ENCODE assay signal across 8 mouse cellular contexts in genomic region chr6:34028933-34029745, GRCm38 (mm10). TPM values are rescaled to one million over a fixed set of nuclear protein-coding genes. Genes with fewer than 3 reads are reported as not detected.
DNase-seq lines count a peak whose midpoint lies in the region; ATAC-seq and TF ChIP-seq lines count a peak whose summit lies in the region.

Gene Lrguk (plus strand): TSS chr6:34029448.

- TF ChIP-seq EP300 in liver, embryonic 14.5 days (IDR thresholded peaks at IDR 0.05; ENCODE audit: low read depth): no peak
- TF ChIP-seq EP300 in stomach, postnatal 0 days (optimal IDR thresholded peaks at IDR 0.05): no peak

- no peaks in the 10 kb centered on the region for H3K36me3 ChIP-seq in heart, embryonic 15.5 days
- H3K36me3 ChIP-seq in liver, embryonic 14.5 days (replicated peaks; ENCODE audit: control insufficient read depth, insufficient read depth, low read depth): no peaks in the 10 kb centered on the region
- H3K36me3 ChIP-seq in neural tube, embryonic 11.5 days (ENCODE audit: control insufficient read depth, insufficient read depth, low read length): no peaks in the 10 kb centered on the region
- H3K36me3 ChIP-seq in stomach, postnatal 0 days (ENCODE audit: control insufficient read depth, insufficient read depth, low read length): no peaks in the 10 kb centered on the region

- H3K4me3 ChIP-seq in heart, embryonic 15.5 days: peak within 1 kb of the TSS; percentile 78
- peak within 1 kb of the TSS; percentile 52 to 67 for H3K4me3 ChIP-seq in liver, embryonic 14.5 days (ENCODE audit: insufficient read depth in 1 of 2, low read depth in 2 of 2, low read length in 2 of 2)
- H3K4me3 ChIP-seq in neural tube, embryonic 11.5 days (ENCODE audit: low read depth, low read length): peak within 1 kb of the TSS; percentile 50
- peak within 1 kb of the TSS; percentile 61 for H3K4me3 ChIP-seq in stomach, postnatal 0 days (ENCODE audit: low read depth, low read length)

- H3K4me2 ChIP-seq in heart, embryonic 15.5 days: peak within 1 kb of the TSS; percentile 88
- peak within 1 kb of the TSS; percentile 75 for H3K4me2 ChIP-seq in liver, embryonic 14.5 days (ENCODE audit: low read depth)
- peak within 1 kb of the TSS; percentile 74 for H3K4me2 ChIP-seq in neural tube, embryonic 11.5 days (ENCODE audit: low read depth)
- peak within 1 kb of the TSS; percentile 95 for H3K4me2 ChIP-seq in stomach, postnatal 0 days (replicated peaks; ENCODE audit: low read depth)

- H3K27me3 ChIP-seq in heart, embryonic 15.5 days: no peaks in the 10 kb centered on the region
- no peaks in the 10 kb centered on the region for H3K27me3 ChIP-seq in liver, embryonic 14.5 days (ENCODE audit: control insufficient read depth, insufficient read depth, low read length)
- H3K27me3 ChIP-seq in neural tube, embryonic 11.5 days (ENCODE audit: control insufficient read depth, insufficient read depth, low read length): no peaks in the 10 kb centered on the region
- no peaks in the 10 kb centered on the region for H3K27me3 ChIP-seq in stomach, postnatal 0 days (ENCODE audit: control insufficient read depth, insufficient read depth, low read length)

- H3K4me1 ChIP-seq in heart, embryonic 15.5 days (replicated peaks): peaks cover 8% of the 10 kb centered on the region
- peaks cover 0 to 12% of the 10 kb centered on the region in 2 experiments; a peak in 2 of 4 replicates for H3K4me1 ChIP-seq in liver, embryonic 14.5 days (replicated peaks; ENCODE audit: control insufficient read depth in 2 of 2, insufficient read depth in 2 of 2, low read length in 1 of 2)
- peaks cover 3% of the 10 kb centered on the region; the same call in 1 of the 2 replicates for H3K4me1 ChIP-seq in neural tube, embryonic 11.5 days (ENCODE audit: control insufficient read depth, insufficient read depth, low read length)
- H3K4me1 ChIP-seq in stomach, postnatal 0 days (replicated peaks; ENCODE audit: control insufficient read depth, insufficient read depth): no peaks in the 10 kb centered on the region

- ATAC-seq in heart, embryonic 15.5 days (replicated peaks; ENCODE audit: insufficient number of reproducible peaks, insufficient read depth, low FRiP score, low read depth): peak; percentile 86
- peak; percentile 75 for ATAC-seq in liver, embryonic 14.5 days (ENCODE audit: insufficient read depth)
- peak; percentile 92 for ATAC-seq in neural tube, embryonic 11.5 days (ENCODE audit: insufficient read depth, low FRiP score, low TSS enrichment)
- peak; percentile 91 for ATAC-seq in stomach, postnatal 0 days (ENCODE audit: low FRiP score, low TSS enrichment)

- DNase-seq in CD4-positive helper T cell, adult 2 months (ENCODE audit: low read depth, low spot score): peak; percentile 88
- peak; percentile 97 for DNase-seq in brain, embryonic 14.5 days (ENCODE audit: low read depth)
- DNase-seq in fibroblast of lung, adult 2 months (ENCODE audit: low read depth): peak; percentile 57
- peak; percentile 92 for DNase-seq in kidney, postnatal 25 days
- peak; percentile 60 to 67 (median 65) for DNase-seq in liver, embryonic 14.5 days (ENCODE audit: low read depth in 3 of 3, low spot score in 3 of 3)
- DNase-seq in neural tube, embryonic 11.5 days (ENCODE audit: low spot score): peak; percentile 90
- DNase-seq in stomach, postnatal 0 days (ENCODE audit: low spot score): peak; percentile 86

- TF ChIP-seq POLR2A in brain, embryonic 14.5 days (IDR thresholded peaks at IDR 0.05; ENCODE audit: borderline replicate concordance, extremely low read depth, insufficient read depth, insufficient read length, poor library complexity, severe bottlenecking): no peak

- H3K9ac ChIP-seq in heart, embryonic 15.5 days: peak within 1 kb of the TSS; percentile 57
- peak within 1 kb of the TSS; percentile 23 for H3K9ac ChIP-seq in liver, embryonic 14.5 days (replicated peaks)
- peak within 1 kb of the TSS; percentile 56 for H3K9ac ChIP-seq in neural tube, embryonic 11.5 days (ENCODE audit: low read length)
- H3K9ac ChIP-seq in stomach, postnatal 0 days (ENCODE audit: low read length): peak within 1 kb of the TSS; percentile 65

- H3K9me3 ChIP-seq in heart, embryonic 15.5 days (replicated peaks): no peaks in the 10 kb centered on the region
- no peaks in the 10 kb centered on the region for H3K9me3 ChIP-seq in liver, embryonic 14.5 days (ENCODE audit: control insufficient read depth, low read length)
- no peaks in the 10 kb centered on the region for H3K9me3 ChIP-seq in neural tube, embryonic 11.5 days (ENCODE audit: control insufficient read depth, low read length)
- no peaks in the 10 kb centered on the region for H3K9me3 ChIP-seq in stomach, postnatal 0 days (ENCODE audit: control insufficient read depth, low read length)

- TF ChIP-seq CTCF in brain, embryonic 14.5 days (IDR thresholded peaks at IDR 0.05; ENCODE audit: borderline replicate concordance, extremely low read depth, insufficient read depth, insufficient read length): no peak
- TF ChIP-seq CTCF in liver, embryonic 14.5 days (IDR thresholded peaks at IDR 0.05; ENCODE audit: low read depth): no peak
- TF ChIP-seq CTCF in stomach, postnatal 0 days (IDR thresholded peaks at IDR 0.05; ENCODE audit: low read depth): no peak

- 5% methylated on average over 31 of the region's 32 CpGs for WGBS in heart, embryonic 15.5 days
- WGBS in liver, embryonic 14.5 days (ENCODE audit: insufficient replicate concordance): 7% methylated on average over 30 of the region's 32 CpGs
- 6% methylated on average over 32 of the region's 32 CpGs for WGBS in neural tube, embryonic 11.5 days
- WGBS in stomach, postnatal 0 days: 4% methylated on average over 32 of the region's 32 CpGs

- peak within 1 kb of the TSS; percentile 66 for H3K27ac ChIP-seq in heart, embryonic 15.5 days
- no peak within 1 kb of the TSS for H3K27ac ChIP-seq in liver, embryonic 14.5 days
- H3K27ac ChIP-seq in neural tube, embryonic 11.5 days (ENCODE audit: low read depth, low read length): no peak within 1 kb of the TSS
- no peak within 1 kb of the TSS for H3K27ac ChIP-seq in stomach, postnatal 0 days (replicated peaks)

RNA-seq across cellular contexts. Expression of gene Lrguk, which starts in this region (rescaled TPM):
- polyA plus RNA-seq in brain, embryonic 14.5 days (2012; rRNA removed): 0.61 and 0.88 TPM in 2 replicates
- polyA plus RNA-seq in heart, embryonic 15.5 days (2015; fragmentation: Nextera tagmentation; extraction: Ambion mirVana): 0.28 and 0.49 TPM in 2 replicates
- polyA plus RNA-seq in liver, embryonic 14.5 days (2012; rRNA removed): 0.01 and 0.02 TPM in 2 replicates
- 0.01 TPM in 1 of 2 replicates, not detected in the other for polyA plus RNA-seq in liver, embryonic 14.5 days (2014; fragmentation: Nextera tagmentation; extraction: Ambion mirVana)
- polyA plus RNA-seq in neural tube, embryonic 11.5 days (2014; fragmentation: Nextera tagmentation; extraction: Ambion mirVana): 0.55 and 1.2 TPM in 2 replicates
- polyA plus RNA-seq in stomach, postnatal 0 days (2015; fragmentation: Nextera tagmentation; extraction: Ambion mirVana): 0.21 and 0.30 TPM in 2 replicates

Comparison
In these comparisons a context has a peak if more than half of its experiments do, and no peak if none do; other contexts are left out.
1. Peak in DNase-seq in brain, embryonic 14.5 days; RNA of the gene not detected or under 1 TPM.
2. Peak in ATAC-seq, H3K4me3 ChIP-seq, H3K27ac ChIP-seq, H3K9ac ChIP-seq and H3K4me2 ChIP-seq in heart, embryonic 15.5 days; RNA of the gene not detected or under 1 TPM.
3. Peak in DNase-seq, ATAC-seq, H3K4me3 ChIP-seq, H3K9ac ChIP-seq and H3K4me2 ChIP-seq in liver, embryonic 14.5 days; RNA of the gene not detected or under 1 TPM.
4. Peak in DNase-seq, ATAC-seq, H3K4me3 ChIP-seq, H3K9ac ChIP-seq and H3K4me2 ChIP-seq in stomach, postnatal 0 days; RNA of the gene not detected or under 1 TPM.